Mouse (Mus musculus) hindbrain, embryonic 10.5 days (tissue): ENCODE results near the gene Rps26. TPM values are rescaled to one million over a fixed set of nuclear protein-coding genes. Genes with fewer than 3 reads are reported as not detected.
"Not testable (repeated sequence)": the region's sequence is repeated elsewhere in the genome, so short reads cannot be mapped to it uniquely, and the experiment has no call there.

Experiments
- DNase-seq: peaks from one replicate; pipeline ENCODE4 v3.0.0-alpha.2; 2017; ENCODE audit warnings: low spot score
- H3K27ac ChIP-seq: fragments of 300-500 bp; sonication (generic); 2 replicates; pipeline ENCODE4 v1.5.1; 2016; ENCODE audit warnings: mild to moderate bottlenecking, moderate library complexity
- H3K27me3 ChIP-seq: fragments of 300-500 bp; sonication (generic); 2 replicates; pipeline ENCODE4 v1.6.1; 2016; ENCODE audit warnings: mild to moderate bottlenecking; ENCODE audit not compliant: poor library complexity, insufficient read depth, severe bottlenecking
- H3K36me3 ChIP-seq: fragments of 300-500 bp; sonication (generic); 2 replicates; pipeline ENCODE4 v1.6.1; 2016; ENCODE audit warnings: mild to moderate bottlenecking, moderate library complexity
- H3K4me1 ChIP-seq: fragments of 300-500 bp; sonication (generic); replicated peaks from 2 replicates; pipeline ENCODE4 v1.6.1; 2016; ENCODE audit warnings: mild to moderate bottlenecking
- H3K4me3 ChIP-seq: fragments of 300-500 bp; sonication (generic); 2 replicates; pipeline ENCODE4 v1.5.1; 2016; ENCODE audit warnings: mild to moderate bottlenecking, moderate library complexity
- H3K9me3 ChIP-seq: fragments of 300-500 bp; sonication (generic); 2 replicates; pipeline ENCODE4 v1.6.1; 2016; ENCODE audit warnings: mild to moderate bottlenecking, moderate library complexity
- WGBS: fragments of 180-500 bp; shearing (Covaris S2); methylation state at CpG from one replicate; pipeline ENCODE4 v1.1.7; 2016; 5-methylcytosine and 5-hydroxymethylcytosine counted together
- polyA plus RNA-seq: library from polyadenylated mRNA; unstranded; fragments of >200 nt; fragmentation: Nextera tagmentation; extraction: Ambion mirVana; gene quantifications from 2 replicates; pipeline ENCODE4 v1.2.1, GENCODE M21; 2016

Rps26 gene
- polyA plus RNA-seq, 1 experiment from 2014 or later: 472 TPM

GRCm38 (mm10) chr10:128615798-128616448 is 10.6 kb downstream of the Rps26 start:
- H3K27me3 ChIP-seq, H3K4me3 ChIP-seq, DNase-seq, H3K9me3 ChIP-seq, H3K27ac ChIP-seq, H3K36me3 ChIP-seq, H3K4me1 ChIP-seq: not testable (repeated sequence)
- 84% methylated on average over 6 of the region's 7 CpGs for WGBS

GRCm38 (mm10) chr10:128614934-128615333 is 11.6 kb downstream of the Rps26 start:
- Histone ChIP-seq H3K9me3 (no peaks in the 10 kb centered on the region), H3K36me3 (no peaks in the 10 kb centered on the region), H3K4me1 (peaks cover 3% of the 10 kb centered on the region; the same call in 1 of the 2 replicates), H3K27ac (no peak overlapping the region), H3K27me3 (peaks cover 4% of the 10 kb centered on the region; the same call in 1 of the 2 replicates), H3K4me3 (no peak overlapping the region)
- 58% methylated on average over 3 of the region's 3 CpGs for WGBS
- no peak for DNase-seq

GRCm38 (mm10) chr10:128613820-128614219 is 12.7 kb downstream of the Rps26 start:
- not testable (repeated sequence) for H3K27me3 ChIP-seq, H3K4me1 ChIP-seq, DNase-seq, H3K36me3 ChIP-seq, H3K27ac ChIP-seq, H3K9me3 ChIP-seq, H3K4me3 ChIP-seq
- 71% methylated on average over 4 of the region's 4 CpGs for WGBS

GRCm38 (mm10) chr10:128613154-128613440 is 13.4 kb downstream of the Rps26 start:
- Histone ChIP-seq H3K4me1 (peaks cover 3% of the 10 kb centered on the region; the same call in 1 of the 2 replicates), H3K4me3 (peak overlapping the region; percentile 14; the same call in 1 of the 2 replicates), H3K9me3 (no peaks in the 10 kb centered on the region), H3K27ac (no peak overlapping the region), H3K27me3 (peaks cover 4% of the 10 kb centered on the region; the same call in 1 of the 2 replicates), H3K36me3 (no peaks in the 10 kb centered on the region)
- WGBS: 50% methylated on average over 6 of the region's 6 CpGs
- DNase-seq: no peak

GRCm38 (mm10) chr10:128612433-128613153 is 14.0 kb downstream of the Rps26 start:
- 16% methylated on average over 16 of the region's 16 CpGs for WGBS
- H3K27me3 ChIP-seq: peaks cover 4% of the 10 kb centered on the region; the same call in 1 of the 2 replicates
- no peaks in the 10 kb centered on the region for H3K9me3 ChIP-seq
- H3K36me3 ChIP-seq: no peaks in the 10 kb centered on the region
- H3K4me3 ChIP-seq: peak overlapping the region; percentile 14; the same call in 1 of the 2 replicates
- DNase-seq: peak; percentile 69
- H3K27ac ChIP-seq: no peak overlapping the region
- H3K4me1 ChIP-seq: peaks cover 3% of the 10 kb centered on the region; the same call in 1 of the 2 replicates

- no peak overlapping the region for H3K27ac ChIP-seq
- WGBS: 35% methylated on average over 2 of the region's 2 CpGs
- H3K27me3 ChIP-seq: no peaks in the 10 kb centered on the region
- H3K9me3 ChIP-seq: no peaks in the 10 kb centered on the region
- no peak for DNase-seq
- H3K4me3 ChIP-seq: no peak overlapping the region
- no peaks in the 10 kb centered on the region for H3K4me1 ChIP-seq
- no peaks in the 10 kb centered on the region for H3K36me3 ChIP-seq
Measured at GRCm38 (mm10) chr10:128606483-128606882, 20.1 kb downstream of the Rps26 start.

- DNase-seq: no peak
- no peaks in the 10 kb centered on the region for H3K4me1 ChIP-seq
- H3K4me3 ChIP-seq: no peak overlapping the region
- no peaks in the 10 kb centered on the region for H3K9me3 ChIP-seq
- H3K36me3 ChIP-seq: no peaks in the 10 kb centered on the region
- H3K27me3 ChIP-seq: no peaks in the 10 kb centered on the region
- H3K27ac ChIP-seq: no peak overlapping the region
- 84% methylated on average over 4 of the region's 4 CpGs for whole genome bisulfite sequencing
Measured at GRCm38 (mm10) chr10:128602470-128603128, 23.9 kb downstream of the Rps26 start.

- WGBS: 91% methylated on average over 1 of the region's 1 CpGs
- no peak for DNase-seq
- H3K9me3 ChIP-seq: no peaks in the 10 kb centered on the region
Measured at GRCm38 (mm10) chr10:128601499-128601898, 25.0 kb downstream of the Rps26 start.

GRCm38 (mm10) chr10:128598476-128598875 is 28.1 kb downstream of the Rps26 start:
- WGBS: 83% methylated on average over 2 of the region's 2 CpGs
- H3K4me1 ChIP-seq: no peaks in the 10 kb centered on the region

More at GRCm38 (mm10) chr10:128601499-128601898, 25.0 kb downstream of the Rps26 start:
- H3K36me3 ChIP-seq: no peaks in the 10 kb centered on the region
- H3K4me3 ChIP-seq: no peak overlapping the region
- no peaks in the 10 kb centered on the region for H3K4me1 ChIP-seq
- no peaks in the 10 kb centered on the region for H3K27me3 ChIP-seq
- no peak overlapping the region for H3K27ac ChIP-seq

GRCm38 (mm10) chr10:128592797-128593196 is 33.8 kb downstream of the Rps26 start:
- H3K27me3 ChIP-seq: peaks cover 25% of the 10 kb centered on the region
- H3K27ac ChIP-seq: no peak overlapping the region
- H3K4me3 ChIP-seq: no peak overlapping the region
- WGBS: 79% methylated on average over 5 of the region's 5 CpGs
- H3K9me3 ChIP-seq: no peaks in the 10 kb centered on the region
- H3K4me1 ChIP-seq: peaks cover 26% of the 10 kb centered on the region
- DNase-seq: no peak
- no peaks in the 10 kb centered on the region for H3K36me3 ChIP-seq

More at GRCm38 (mm10) chr10:128598476-128598875, 28.1 kb downstream of the Rps26 start:
- Histone ChIP-seq H3K9me3 (no peaks in the 10 kb centered on the region), H3K36me3 (no peaks in the 10 kb centered on the region), H3K27ac (no peak overlapping the region), H3K4me3 (no peak overlapping the region), H3K27me3 (no peaks in the 10 kb centered on the region)
- DNase-seq: no peak

GRCm38 (mm10) chr10:128591436-128591835 is 35.1 kb downstream of the Rps26 start:
- Histone ChIP-seq H3K27ac (no peak overlapping the region), H3K9me3 (no peaks in the 10 kb centered on the region), H3K27me3 (peaks cover 38% of the 10 kb centered on the region), H3K4me1 (peaks cover 32% of the 10 kb centered on the region), H3K36me3 (no peaks in the 10 kb centered on the region), H3K4me3 (no peak overlapping the region)
- DNase-seq: no peak
- 89% methylated on average over 6 of the region's 6 CpGs for WGBS

GRCm38 (mm10) chr10:128590193-128590690 is 36.3 kb downstream of the Rps26 start:
- H3K36me3 ChIP-seq: no peaks in the 10 kb centered on the region
- H3K9me3 ChIP-seq: no peaks in the 10 kb centered on the region
- under 1% methylated on average over 43 of the region's 43 CpGs for WGBS
- H3K4me1 ChIP-seq: peaks cover 34% of the 10 kb centered on the region
- peak overlapping the region; percentile 82 for H3K27ac ChIP-seq
- H3K4me3 ChIP-seq: peak overlapping the region; percentile 72
- H3K27me3 ChIP-seq: peaks cover 50% of the 10 kb centered on the region
- peak; percentile 80 for DNase-seq
